Mouse (Mus musculus): Measurements from ENCODE around the gene Trim28. TPM values are rescaled to one million over a fixed set of nuclear protein-coding genes. Genes with fewer than 3 reads are reported as not detected.
A peak's percentile ranks its signal among the peaks of the same experiment; 100 is the strongest.
"Not testable (repeated sequence)": the region's sequence is repeated elsewhere in the genome, so short reads cannot be mapped to it uniquely, and the experiment has no call there.

Gene Trim28
- total RNA-seq, 2 experiments from 2014 or later: 148 to 165 TPM

GRCm38 (mm10) chr7:13053961-13054286, 55.0 kb downstream of the Trim28 start:
- intact Hi-C loops (cut with DNase I): loop anchor here (5.0 kb wide), 3 partner anchors 223 to 577 kb away; partner anchors contain the start of genes Lig1, Zfp606 and Zswim9

DNA sequence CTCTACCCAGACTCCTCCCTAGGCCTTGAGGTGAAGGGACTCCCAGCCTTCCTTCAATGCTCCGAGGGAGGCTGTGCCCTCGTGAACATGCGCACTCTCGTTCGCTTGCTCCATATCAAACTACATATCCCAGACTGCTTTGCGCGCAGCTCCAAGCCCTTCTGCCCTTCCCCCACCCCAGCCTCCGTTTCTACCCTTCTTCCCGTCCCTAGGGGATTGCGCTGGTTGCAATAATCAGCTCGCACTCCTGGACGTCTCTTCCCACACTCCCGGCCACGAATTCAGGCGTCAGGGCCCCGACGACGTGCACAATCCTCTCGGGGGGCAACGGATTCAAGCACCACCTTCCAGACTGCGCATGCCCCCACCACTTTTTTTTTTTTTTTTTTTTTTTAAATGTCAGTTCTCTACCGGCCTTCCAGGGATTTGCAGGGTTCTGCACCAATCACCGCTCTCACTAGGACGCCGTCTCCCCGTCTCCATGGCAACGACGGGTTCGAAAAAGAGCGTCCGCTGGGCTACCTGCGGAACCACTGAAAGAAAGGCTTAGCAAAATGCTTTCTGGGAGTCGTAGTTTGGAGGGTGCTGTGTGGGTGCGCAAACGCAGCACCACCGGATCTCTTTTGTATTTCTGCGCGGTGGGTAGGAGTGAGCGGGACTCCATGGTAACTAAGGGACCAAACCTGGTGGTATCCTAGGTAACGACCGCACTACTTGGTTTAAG, 55.5 kb downstream of the Trim28 start, which contains the start of gene Mzf1:
Gene Mzf1 (minus strand): TSS at position 478 of the 724 bp plus-strand sequence.
- DNase-seq: peak; percentile 95
- intact Hi-C loops (cut with DNase I): loop anchor here (5.0 kb wide), 3 partner anchors 223 to 577 kb away; partner anchors contain the start of genes Lig1, Zfp606 and Zswim9

More at GRCm38 (mm10) chr7:13053961-13054286, 55.0 kb downstream of the Trim28 start:
- DNase-seq: no peak

DNA sequence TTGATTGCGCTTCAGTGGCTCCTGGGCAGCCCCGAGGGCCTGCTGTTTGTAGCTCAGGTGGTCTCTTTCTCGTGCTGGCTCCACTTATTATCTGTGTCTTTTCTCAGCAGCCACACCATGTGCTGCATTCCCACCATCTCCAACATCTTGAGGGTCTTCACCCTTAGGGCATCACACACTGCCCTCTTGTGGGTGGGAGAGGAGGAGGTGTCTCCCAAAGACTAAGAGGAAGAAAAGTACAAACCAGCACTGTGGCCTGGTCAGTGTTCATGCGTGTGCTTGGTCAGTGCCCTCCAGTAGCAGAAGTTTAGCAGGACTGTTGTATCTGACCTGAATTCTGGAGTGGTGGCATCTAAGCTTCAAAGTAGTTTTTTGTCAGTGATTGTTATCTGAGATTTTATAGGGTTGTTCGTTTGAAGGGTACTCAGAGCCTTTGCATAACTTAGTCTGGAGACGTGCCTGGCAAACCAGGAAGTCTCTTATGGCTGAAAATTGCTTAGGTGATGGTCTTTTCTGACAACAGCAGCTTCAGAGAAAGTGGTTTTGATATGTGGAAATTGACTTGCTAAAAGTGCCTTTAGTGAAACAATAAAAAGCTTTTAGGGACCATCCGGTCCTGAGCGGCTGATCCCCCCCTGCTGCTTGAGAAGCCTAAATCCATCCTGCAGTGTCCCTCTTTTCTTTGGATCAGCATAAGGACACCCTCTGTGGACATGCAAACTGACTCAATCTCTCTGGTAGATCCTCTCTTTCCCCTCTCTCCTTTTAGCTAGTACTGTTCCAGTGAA, 58.2 kb downstream of the Trim28 start:
- DNase-seq: no peak
- intact Hi-C loops (cut with DNase I): no loop called here

GRCm38 (mm10) chr7:13059536-13059935, 60.6 kb downstream of the Trim28 start:
- intact Hi-C loops (cut with DNase I): no loop called here
- DNase-seq: no peak

GRCm38 (mm10) chr7:13063399-13063798, 64.5 kb downstream of the Trim28 start:
- DNase-seq; intact Hi-C loops (cut with DNase I): not testable (repeated sequence)

DNA sequence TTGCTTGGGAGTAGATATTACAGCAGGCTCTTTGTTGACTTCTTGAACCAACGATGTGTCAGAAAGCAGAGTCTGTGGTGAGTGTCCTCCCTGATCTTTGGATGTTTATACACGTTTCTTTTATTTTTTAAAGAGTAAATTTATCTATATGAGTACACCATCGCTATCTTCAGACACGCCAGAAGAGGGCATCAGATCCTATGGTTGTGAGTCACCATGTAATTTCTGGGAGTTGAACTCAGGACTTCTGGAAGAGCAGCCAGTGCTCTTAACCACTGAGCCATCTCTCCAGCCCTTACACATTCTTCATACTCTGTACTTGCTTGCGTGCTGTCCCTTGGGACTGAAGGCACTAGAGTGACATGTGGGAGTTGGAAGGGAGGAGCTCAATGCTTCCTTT, 73.4 kb downstream of the Trim28 start:
- no peak for DNase-seq
- intact Hi-C loops (cut with DNase I): no loop called here

Other genes starting within 250 kb of the Trim28 start
- gene Zscan18, start 195.5 kb upstream of the Trim28 start, total RNA-seq (2021): 1 to 10 TPM; 2.0 to 2.8 TPM
- gene Zfp329, start 180.3 kb upstream of the Trim28 start, total RNA-seq (2021): 1 to 10 TPM; 7.5 to 9.2 TPM
- gene Zfp110, start 164.4 kb upstream of the Trim28 start, total RNA-seq (2021): 10 to 100 TPM; 17.4 to 20.9 TPM
- gene Zfp128, start 117.9 kb upstream of the Trim28 start, total RNA-seq (2021): 1 to 10 TPM; 3.6 to 4.8 TPM
- 1 to 10 TPM; 5.5 to 6.8 TPM for gene Zscan22, start 101.3 kb upstream of the Trim28 start, total RNA-seq (2021)
- 100 to 1,000 TPM; 740 to 748 TPM for gene Rps5, start 76.8 kb upstream of the Trim28 start, total RNA-seq (2021)
- under 1 TPM; 0.36 to 0.37 TPM for gene Rnf225, start 71.7 kb upstream of the Trim28 start, total RNA-seq (2021)
- gene Zfp324, start 33.3 kb upstream of the Trim28 start, total RNA-seq (2021): 1 to 10 TPM; 4.0 to 7.4 TPM
- gene Zfp446, start 21.3 kb upstream of the Trim28 start, total RNA-seq (2021): 1 to 10 TPM; 3.9 to 4.4 TPM
- not detected for gene Slc27a5, start 922 bp upstream of the Trim28 start, total RNA-seq (2021)
- gene Zbtb45, start 10.9 kb downstream of the Trim28 start, total RNA-seq (2021): 10 to 100 TPM in 1 of 2 experiments, 1 to 10 TPM in 1; 9.7 to 11.8 TPM
- 100 to 1,000 TPM; 137 to 143 TPM for gene Chmp2a, start 35.7 kb downstream of the Trim28 start, total RNA-seq (2021)
- gene Ube2m, start 39.2 kb downstream of the Trim28 start, total RNA-seq (2021): 100 to 1,000 TPM; 185 to 188 TPM
- gene Mzf1, start 55.6 kb downstream of the Trim28 start, total RNA-seq (2021): under 1 TPM; 0.72 to 0.92 TPM
- not detected for gene Vmn1r85, start 96.1 kb downstream of the Trim28 start, total RNA-seq (2021)
- not detected for gene Vmn1r86, start 120.8 kb downstream of the Trim28 start, total RNA-seq (2021)
- not detected for gene Vmn1r87, start 141.0 kb downstream of the Trim28 start, total RNA-seq (2021)
- under 1 TPM; 0.07 TPM for gene Vmn1r88, start 160.5 kb downstream of the Trim28 start, total RNA-seq (2021)
- not detected for gene Vmn1r89, start 213.9 kb downstream of the Trim28 start, total RNA-seq (2021)